Mouse (Mus musculus) neural tube, embryonic 13.5 days (tissue): ENCODE data around the gene Tox3. TPM values are rescaled to one million over a fixed set of nuclear protein-coding genes. Genes with fewer than 3 reads are reported as not detected.

Experiments used
- ATAC-seq: fragments of 200-750 bp; cut with Nextera tagmentation; 2 replicates; pipeline ENCODE4 v1.8.0; 2017; ENCODE audit warnings: low read depth, mild to moderate bottlenecking, moderate TSS enrichment, moderate library complexity
- H3K27ac ChIP-seq: fragments of 300-500 bp; sonication (generic); replicated peaks from 2 replicates; pipeline ENCODE4 v1.5.1; 2015; ENCODE audit warnings: moderate library complexity, mild to moderate bottlenecking, inconsistent platforms
- H3K27me3 ChIP-seq: fragments of 300-500 bp; sonication (generic); 2 replicates; pipeline ENCODE4 v1.6.1; 2015; ENCODE audit warnings: mild to moderate bottlenecking, inconsistent platforms
- H3K36me3 ChIP-seq: fragments of 300-500 bp; sonication (generic); 2 replicates; pipeline ENCODE4 v1.6.1; 2015; ENCODE audit warnings: mild to moderate bottlenecking, inconsistent platforms
- H3K4me1 ChIP-seq: fragments of 300-500 bp; sonication (generic); replicated peaks from 2 replicates; pipeline ENCODE4 v1.6.1; 2015; ENCODE audit warnings: inconsistent platforms
- H3K4me2 ChIP-seq: fragments of 300-500 bp; sonication (generic); 2 replicates; pipeline ENCODE4 v1.6.1; 2015; ENCODE audit warnings: inconsistent platforms, mild to moderate bottlenecking, moderate library complexity
- H3K4me3 ChIP-seq: fragments of 300-500 bp; sonication (generic); 2 replicates; pipeline ENCODE4 v1.5.1; 2015; ENCODE audit warnings: mild to moderate bottlenecking, inconsistent platforms
- H3K9ac ChIP-seq: fragments of 300-500 bp; sonication (generic); 2 replicates; pipeline ENCODE4 v1.6.1; 2015; ENCODE audit warnings: moderate library complexity, mild to moderate bottlenecking, inconsistent platforms
- H3K9me3 ChIP-seq: fragments of 300-500 bp; sonication (generic); 2 replicates; pipeline ENCODE4 v1.6.1; 2016; ENCODE audit warnings: inconsistent platforms
- whole genome bisulfite sequencing: fragments of 180-500 bp; shearing (Covaris S2); methylation state at CpG from one replicate; pipeline ENCODE4 v1.1.7; 2015; 5-methylcytosine and 5-hydroxymethylcytosine counted together
- polyA plus RNA-seq: library from polyadenylated mRNA; unstranded; fragments of >200 nt; fragmentation: Nextera tagmentation; extraction: Ambion mirVana; gene quantifications from 2 replicates; pipeline ENCODE4 v1.2.1, GENCODE M21; 2015

Gene Tox3
- polyA plus RNA-seq, 1 experiment from 2014 or later, result 39.2 TPM

DNA sequence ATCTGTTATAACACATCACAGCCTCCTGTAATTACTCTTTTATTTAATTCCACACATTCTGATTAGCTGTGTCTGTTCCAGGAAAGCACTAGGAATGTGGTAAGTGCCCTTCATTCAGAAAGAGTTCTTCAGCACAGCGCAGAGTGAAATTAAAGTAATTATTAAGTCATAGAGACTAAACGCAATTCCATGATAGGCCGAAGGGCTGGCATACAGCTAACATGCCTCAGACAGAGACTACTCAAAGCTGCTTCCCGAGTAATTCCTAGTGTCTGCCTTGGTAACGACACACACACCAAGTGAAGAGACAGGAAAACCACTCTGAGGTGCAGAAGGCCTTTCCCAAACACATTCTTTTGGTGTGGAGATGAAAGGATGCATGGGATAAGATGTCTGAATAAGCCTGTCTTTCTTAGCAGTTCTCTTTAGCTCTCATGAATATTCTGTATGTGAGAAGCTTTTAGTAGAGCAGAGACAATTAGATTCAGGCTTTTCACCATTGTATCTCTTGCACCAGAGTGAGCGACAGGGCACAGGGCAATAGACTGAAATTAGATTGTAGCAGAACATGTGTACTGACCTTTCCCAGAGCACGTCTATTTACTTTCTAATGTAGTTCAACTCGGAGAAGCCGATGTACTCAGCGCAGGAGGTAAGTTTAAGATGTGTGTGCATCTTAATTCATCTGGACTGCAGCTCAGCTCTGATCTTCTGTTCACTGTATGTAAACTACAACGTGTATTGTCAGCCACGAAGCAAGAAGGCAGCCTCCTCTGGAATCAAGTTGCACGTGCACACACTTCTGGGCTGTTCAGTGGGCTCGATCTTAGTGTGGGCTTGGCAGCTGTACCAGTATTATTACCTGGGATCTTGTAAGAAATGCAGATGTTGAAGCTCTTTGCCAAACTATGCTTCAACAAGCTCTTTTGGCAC lies 138.8 kb downstream of the Tox3 start:
- H3K9ac ChIP-seq, result no peak overlapping the region
- no peak overlapping the region for H3K27ac ChIP-seq
- H3K4me2 ChIP-seq, result no peak overlapping the region
- no peaks in the 10 kb centered on the region for H3K27me3 ChIP-seq
- peaks cover 19% of the 10 kb centered on the region for H3K4me1 ChIP-seq
- no peak overlapping the region for H3K4me3 ChIP-seq
- H3K36me3 ChIP-seq, result no peaks in the 10 kb centered on the region
- 39% methylated on average over 14 of the region's 14 CpGs for WGBS
- H3K9me3 ChIP-seq, result peaks cover 4% of the 10 kb centered on the region; the same call in 1 of the 2 replicates
- ATAC-seq, result no peak
